Mouse (Mus musculus) lung, embryonic 15.5 days (tissue): ENCODE measurements around the gene Nudt13. TPM values are rescaled to one million over a fixed set of nuclear protein-coding genes. Genes with fewer than 3 reads are reported as not detected.

Source experiments
- ATAC-seq: fragments of 200-750 bp; cut with Nextera tagmentation; 2 replicates; pipeline ENCODE4 v1.8.0; 2017; ENCODE audit warnings: moderate number of reproducible peaks, borderline replicate concordance; ENCODE audit not compliant: low FRiP score, low TSS enrichment; ENCODE audit errors: extremely low read depth
- H3K27ac ChIP-seq: fragments of 300-500 bp; sonication (generic); 2 replicates; pipeline ENCODE4 v1.5.1; 2015; ENCODE audit warnings: moderate library complexity, mild to moderate bottlenecking, inconsistent platforms
- H3K27me3 ChIP-seq: fragments of 300-500 bp; sonication (generic); 2 replicates; pipeline ENCODE4 v1.6.1; 2015; ENCODE audit warnings: inconsistent platforms
- H3K36me3 ChIP-seq: fragments of 300-500 bp; sonication (generic); 2 replicates; pipeline ENCODE4 v1.6.1; 2015; ENCODE audit warnings: inconsistent platforms
- H3K4me1 ChIP-seq: fragments of 300-500 bp; sonication (generic); 2 replicates; pipeline ENCODE4 v1.6.1; 2015; ENCODE audit warnings: inconsistent platforms
- H3K4me2 ChIP-seq: fragments of 300-500 bp; sonication (generic); 2 replicates; pipeline ENCODE4 v1.6.1; 2015; ENCODE audit warnings: inconsistent platforms, mild to moderate bottlenecking, moderate library complexity
- H3K4me3 ChIP-seq: fragments of 300-500 bp; sonication (generic); 2 replicates; pipeline ENCODE4 v1.5.1; 2015; ENCODE audit warnings: mild to moderate bottlenecking, inconsistent platforms
- H3K9ac ChIP-seq: fragments of 300-500 bp; sonication (generic); 2 replicates; pipeline ENCODE4 v1.6.1; 2015; ENCODE audit warnings: inconsistent platforms
- H3K9me3 ChIP-seq: fragments of 300-500 bp; sonication (generic); 2 replicates; pipeline ENCODE4 v1.6.1; 2016; ENCODE audit warnings: inconsistent platforms
- WGBS: fragments of 180-500 bp; shearing (Covaris S2); methylation state at CpG from one replicate; pipeline ENCODE4 v1.1.7; 2015; 5-methylcytosine and 5-hydroxymethylcytosine counted together
- polyA plus RNA-seq: library from polyadenylated mRNA; unstranded; fragments of >200 nt; fragmentation: Nextera tagmentation; extraction: Ambion mirVana; gene quantifications from 2 replicates; pipeline ENCODE4 v1.2.1, GENCODE M21; 2015

Gene Nudt13
- polyA plus RNA-seq, 1 experiment from 2014 or later, result 21.2 TPM

DNA sequence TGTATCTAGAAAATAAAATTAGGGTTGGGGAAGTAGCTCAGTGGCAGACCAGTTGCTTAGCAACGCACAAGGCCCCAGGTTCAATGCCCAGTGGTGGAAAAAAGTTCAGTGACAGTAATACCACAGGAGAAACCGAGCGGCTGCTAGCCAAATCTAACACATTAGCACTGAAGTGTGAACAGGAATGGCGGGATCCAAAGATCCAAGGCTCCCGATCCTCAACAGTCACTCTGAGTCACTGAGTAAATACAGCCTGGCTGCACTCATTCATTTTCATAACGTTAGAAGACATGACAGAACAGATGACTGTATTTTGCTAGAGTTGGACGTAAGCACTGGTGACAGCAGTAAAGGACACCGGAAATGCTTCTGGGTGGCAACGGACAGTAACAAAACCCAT lies 51.4 kb downstream of the Nudt13 start:
- H3K4me2 ChIP-seq, result no peak overlapping the region
- H3K4me3 ChIP-seq, result no peak overlapping the region
- WGBS, result 79% methylated on average over 9 of the region's 9 CpGs
- ATAC-seq, result no peak
- H3K27me3 ChIP-seq, result no peaks in the 10 kb centered on the region
- H3K9me3 ChIP-seq, result no peaks in the 10 kb centered on the region
- H3K4me1 ChIP-seq, result peaks cover 20% of the 10 kb centered on the region
- H3K36me3 ChIP-seq, result peaks cover 24% of the 10 kb centered on the region
- no peak overlapping the region for H3K27ac ChIP-seq
- no peak overlapping the region for H3K9ac ChIP-seq

DNA sequence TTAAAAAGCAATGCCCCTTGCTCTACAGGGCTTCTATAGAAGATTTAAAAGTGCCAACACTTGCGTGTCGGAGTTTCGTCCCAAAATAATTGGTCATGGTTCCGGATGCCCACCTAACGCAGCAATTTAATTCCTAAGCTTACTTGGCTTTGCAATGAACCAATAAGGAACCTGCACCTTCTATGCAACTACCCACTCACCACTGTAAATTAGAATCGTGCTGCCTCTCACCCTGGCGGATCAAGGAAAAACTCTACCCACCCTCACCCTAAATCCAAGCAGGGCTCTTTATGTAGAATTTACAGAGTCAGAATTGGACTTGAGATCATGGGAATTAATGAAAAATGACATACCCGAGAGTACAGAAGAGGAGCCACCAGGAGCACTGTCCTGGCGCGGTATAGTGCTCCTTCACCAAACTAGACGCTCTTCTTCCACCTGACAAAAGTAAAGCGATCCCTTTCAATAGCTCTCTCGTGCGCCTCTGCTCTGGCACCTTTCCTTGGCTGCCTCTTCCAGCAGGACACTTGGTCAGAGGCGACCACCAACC lies 53.0 kb downstream of the Nudt13 start:
- H3K9me3 ChIP-seq, result no peaks in the 10 kb centered on the region
- peak overlapping the region; percentile 56 for H3K4me2 ChIP-seq
- H3K9ac ChIP-seq, result peak overlapping the region; percentile 73
- 2% methylated on average over 15 of the region's 15 CpGs for WGBS
- H3K4me3 ChIP-seq, result peak overlapping the region; percentile 97
- H3K27ac ChIP-seq, result peak overlapping the region; percentile 70
- peaks cover 20% of the 10 kb centered on the region for H3K4me1 ChIP-seq
- H3K36me3 ChIP-seq, result peaks cover 20% of the 10 kb centered on the region
- H3K27me3 ChIP-seq, result no peaks in the 10 kb centered on the region
- peak; percentile 13 for ATAC-seq

DNA sequence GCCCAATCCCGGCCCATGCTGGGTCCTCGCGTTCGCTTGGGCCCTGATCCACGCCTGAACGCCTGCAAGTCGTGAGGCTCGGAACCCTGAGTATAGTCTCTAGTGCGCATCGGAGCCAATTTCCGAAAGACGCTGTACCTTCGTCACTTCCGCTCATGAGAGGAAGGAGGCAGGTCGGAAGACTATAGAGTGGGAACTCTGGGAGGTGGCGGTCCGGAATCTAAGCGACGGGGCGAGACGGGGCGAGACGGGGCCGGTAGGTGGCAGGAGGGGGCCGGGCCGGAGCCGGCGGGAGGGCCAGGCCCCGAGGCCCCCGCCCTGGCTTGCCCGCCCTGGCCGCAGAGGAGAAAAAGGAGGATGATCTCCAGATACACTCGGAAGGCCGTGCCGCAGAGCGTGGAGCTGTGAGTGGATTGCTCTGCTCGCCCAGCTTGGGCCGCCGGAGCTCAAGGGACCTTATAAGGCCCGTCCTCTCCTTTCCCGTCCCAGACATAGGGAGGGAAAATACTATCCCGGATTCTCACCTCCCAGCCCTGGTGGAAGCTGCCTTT lies 53.6 kb downstream of the Nudt13 start, which contains the start of the genes Ecd and Fam149b:
Gene Ecd (minus strand): TSS at position 131 of the 551 bp plus-strand sequence.
Gene Fam149b (plus strand): TSS at position 172 of the 551 bp plus-strand sequence.
- Histone ChIP-seq H3K9me3 (no peaks in the 10 kb centered on the region), H3K4me3 (peak within 1 kb of the TSS; percentile 97), H3K9ac (peak within 1 kb of the TSS; percentile 96), H3K4me1 (peaks cover 20% of the 10 kb centered on the region), H3K27me3 (no peaks in the 10 kb centered on the region), H3K36me3 (peaks cover 25% of the 10 kb centered on the region), H3K4me2 (peak within 1 kb of the TSS; percentile 60), H3K27ac (peak within 1 kb of the TSS; percentile 95)
- ATAC-seq, result peak; percentile 98
- 2% methylated on average over 42 of the region's 42 CpGs for WGBS

DNA sequence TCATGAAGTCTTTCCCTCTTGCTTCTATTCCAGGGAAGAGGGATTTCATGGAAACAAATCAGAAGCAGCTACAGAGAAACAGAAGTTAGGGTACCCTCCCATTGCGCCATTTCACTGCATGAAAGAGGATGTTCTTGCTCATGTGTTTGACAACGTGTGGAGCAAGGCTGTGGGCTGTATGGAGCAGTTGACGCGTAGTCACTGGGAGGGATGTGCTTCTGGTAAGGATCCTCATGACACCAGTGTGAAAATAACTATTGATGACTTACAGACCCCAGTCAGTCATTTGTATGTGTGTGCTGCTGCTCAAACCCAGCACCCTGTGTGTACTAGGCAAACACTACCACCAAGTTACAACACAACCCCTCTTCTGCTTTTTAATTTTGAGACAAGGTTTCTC lies 68.7 kb downstream of the Nudt13 start:
- Histone ChIP-seq H3K4me3 (no peak overlapping the region), H3K9me3 (no peaks in the 10 kb centered on the region), H3K27me3 (no peaks in the 10 kb centered on the region), H3K4me1 (no peaks in the 10 kb centered on the region), H3K4me2 (no peak overlapping the region), H3K36me3 (peaks cover 69% of the 10 kb centered on the region), H3K9ac (no peak overlapping the region), H3K27ac (no peak overlapping the region)
- 94% methylated on average over 4 of the region's 4 CpGs for WGBS
- ATAC-seq, result no peak

Other genes with a start within 250 kb of the Nudt13 start
- gene Saysd1, start 156.2 kb upstream of the Nudt13 start, polyA plus RNA-seq, result 12.0 and 13.1 TPM in 2 replicates
- gene Kcnk5, start 112.9 kb upstream of the Nudt13 start, polyA plus RNA-seq, result 12.3 and 12.5 TPM in 2 replicates
- gene Kcnk16, start 25.5 kb upstream of the Nudt13 start, polyA plus RNA-seq, result 1.3 and 3.0 TPM in 2 replicates
- gene Ecd, start 53.4 kb downstream of the Nudt13 start, polyA plus RNA-seq, result 49.1 and 50.0 TPM in 2 replicates
- gene Fam149b, start 53.5 kb downstream of the Nudt13 start, polyA plus RNA-seq, result 32.4 and 35.8 TPM in 2 replicates
- gene Dnajc9, start 94.2 kb downstream of the Nudt13 start, polyA plus RNA-seq, result 190 and 191 TPM in 2 replicates
- gene Mrps16, start 98.9 kb downstream of the Nudt13 start, polyA plus RNA-seq, result 90.3 and 93.7 TPM in 2 replicates
- 1.5 and 1.7 TPM in 2 replicates for gene Cfap70, start 157.5 kb downstream of the Nudt13 start, polyA plus RNA-seq
- gene Anxa7, start 185.4 kb downstream of the Nudt13 start, polyA plus RNA-seq, result 38.8 and 44.7 TPM in 2 replicates
- gene Mss51, start 202.2 kb downstream of the Nudt13 start, polyA plus RNA-seq, result 0.50 and 0.82 TPM in 2 replicates